Mouse (Mus musculus): ENCODE data around the gene Timm8a2. TPM values are rescaled to one million over a fixed set of nuclear protein-coding genes. Genes with fewer than 3 reads are reported as not detected.

Timm8a2 gene
- polyA plus RNA-seq, 1 experiment from 2014 or later = not detected

GRCm38 (mm10) chr14:122041413-122041825 is 6.9 kb downstream of the Timm8a2 start:
- no peak overlapping the region for H3K4me2 ChIP-seq (replicated peaks)
- no peaks in the 10 kb centered on the region for H3K9me3 ChIP-seq
- no peak overlapping the region for H3K4me3 ChIP-seq (replicated peaks)
- WGBS = 84% methylated on average over 3 of the region's 3 CpGs
- no peak overlapping the region for H3K9ac ChIP-seq (replicated peaks)
- ATAC-seq = no peak
- no peaks in the 10 kb centered on the region for H3K27me3 ChIP-seq
- no peaks in the 10 kb centered on the region for H3K36me3 ChIP-seq
- no peaks in the 10 kb centered on the region for H3K4me1 ChIP-seq (replicated peaks)
- no peak overlapping the region for H3K27ac ChIP-seq

GRCm38 (mm10) chr14:122042142-122042694 is 7.7 kb downstream of the Timm8a2 start:
- H3K36me3 ChIP-seq = no peaks in the 10 kb centered on the region
- no peak overlapping the region for H3K27ac ChIP-seq
- H3K27me3 ChIP-seq = no peaks in the 10 kb centered on the region
- H3K9me3 ChIP-seq = no peaks in the 10 kb centered on the region
- no peak overlapping the region for H3K4me2 ChIP-seq (replicated peaks)
- H3K4me1 ChIP-seq (replicated peaks) = no peaks in the 10 kb centered on the region
- no peak overlapping the region for H3K9ac ChIP-seq (replicated peaks)
- no peak overlapping the region for H3K4me3 ChIP-seq (replicated peaks)
- no peak for ATAC-seq
- WGBS = 87% methylated on average over 8 of the region's 8 CpGs

GRCm38 (mm10) chr14:122047784-122048183 is 13.3 kb downstream of the Timm8a2 start:
- H3K4me2 ChIP-seq (replicated peaks) = no peak overlapping the region
- no peak overlapping the region for H3K4me3 ChIP-seq (replicated peaks)
- no peak overlapping the region for H3K27ac ChIP-seq
- no peaks in the 10 kb centered on the region for H3K9me3 ChIP-seq
- H3K9ac ChIP-seq (replicated peaks) = no peak overlapping the region
- 93% methylated on average over 8 of the region's 8 CpGs for WGBS
- ATAC-seq = no peak
- no peaks in the 10 kb centered on the region for H3K4me1 ChIP-seq (replicated peaks)
- no peaks in the 10 kb centered on the region for H3K36me3 ChIP-seq
- H3K27me3 ChIP-seq = no peaks in the 10 kb centered on the region

- WGBS = 86% methylated on average over 9 of the region's 9 CpGs
- no peaks in the 10 kb centered on the region for H3K27me3 ChIP-seq
- no peak overlapping the region for H3K9ac ChIP-seq (replicated peaks)
- ATAC-seq = no peak
- no peak overlapping the region for H3K4me3 ChIP-seq (replicated peaks)
- no peaks in the 10 kb centered on the region for H3K4me1 ChIP-seq (replicated peaks)
- no peak overlapping the region for H3K4me2 ChIP-seq (replicated peaks)
- no peak overlapping the region for H3K27ac ChIP-seq
- H3K9me3 ChIP-seq = no peaks in the 10 kb centered on the region
- H3K36me3 ChIP-seq = no peaks in the 10 kb centered on the region
These were observed 14.3 kb downstream of the Timm8a2 start for GRCm38 (mm10) chr14:122048816-122049215.

- no peak overlapping the region for H3K27ac ChIP-seq
- no peak overlapping the region for H3K9ac ChIP-seq (replicated peaks)
- H3K4me2 ChIP-seq (replicated peaks) = no peak overlapping the region
- no peaks in the 10 kb centered on the region for H3K36me3 ChIP-seq
- no peaks in the 10 kb centered on the region for H3K9me3 ChIP-seq
- no peak overlapping the region for H3K4me3 ChIP-seq (replicated peaks)
- no peaks in the 10 kb centered on the region for H3K4me1 ChIP-seq (replicated peaks)
- no peaks in the 10 kb centered on the region for H3K27me3 ChIP-seq
- WGBS = 88% methylated on average over 9 of the region's 9 CpGs
- ATAC-seq = no peak
These were observed 18.6 kb downstream of the Timm8a2 start for GRCm38 (mm10) chr14:122052896-122053635.

- Histone ChIP-seq H3K9ac (replicated peaks) (no peak overlapping the region), H3K9me3 (no peaks in the 10 kb centered on the region), H3K4me2 (replicated peaks) (no peak overlapping the region), H3K27ac (no peak overlapping the region), H3K4me1 (replicated peaks) (no peaks in the 10 kb centered on the region), H3K27me3 (no peaks in the 10 kb centered on the region), H3K36me3 (no peaks in the 10 kb centered on the region), H3K4me3 (replicated peaks) (no peak overlapping the region)
- no peak for ATAC-seq
- WGBS = 84% methylated on average over 6 of the region's 6 CpGs
These were observed 22.4 kb downstream of the Timm8a2 start for GRCm38 (mm10) chr14:122056871-122057270.

GRCm38 (mm10) chr14:122057941-122058346 is 23.5 kb downstream of the Timm8a2 start:
- no peaks in the 10 kb centered on the region for H3K27me3 ChIP-seq
- H3K4me2 ChIP-seq (replicated peaks) = no peak overlapping the region
- 49% methylated on average over 2 of the region's 2 CpGs for WGBS
- no peak overlapping the region for H3K27ac ChIP-seq
- H3K4me1 ChIP-seq (replicated peaks) = no peaks in the 10 kb centered on the region
- H3K36me3 ChIP-seq = no peaks in the 10 kb centered on the region
- H3K9ac ChIP-seq (replicated peaks) = no peak overlapping the region
- no peak overlapping the region for H3K4me3 ChIP-seq (replicated peaks)
- ATAC-seq = no peak
- H3K9me3 ChIP-seq = no peaks in the 10 kb centered on the region

- WGBS = 11% methylated on average over 3 of the region's 3 CpGs
- Histone ChIP-seq H3K4me1 (replicated peaks) (no peaks in the 10 kb centered on the region), H3K9me3 (no peaks in the 10 kb centered on the region), H3K27me3 (no peaks in the 10 kb centered on the region), H3K4me2 (replicated peaks) (no peak overlapping the region), H3K4me3 (replicated peaks) (no peak overlapping the region), H3K9ac (replicated peaks) (no peak overlapping the region), H3K27ac (no peak overlapping the region), H3K36me3 (no peaks in the 10 kb centered on the region)
- ATAC-seq = peak; percentile 56; the same call in 1 of the 2 replicates
These were observed 26.2 kb downstream of the Timm8a2 start for GRCm38 (mm10) chr14:122060642-122061041.

- H3K27me3 ChIP-seq = no peaks in the 10 kb centered on the region
- H3K36me3 ChIP-seq = no peaks in the 10 kb centered on the region
- no peak for ATAC-seq
- H3K4me3 ChIP-seq (replicated peaks) = no peak overlapping the region
- H3K4me1 ChIP-seq (replicated peaks) = no peaks in the 10 kb centered on the region
- no peak overlapping the region for H3K27ac ChIP-seq
- WGBS = 91% methylated on average over 6 of the region's 6 CpGs
- no peak overlapping the region for H3K4me2 ChIP-seq (replicated peaks)
- no peak overlapping the region for H3K9ac ChIP-seq (replicated peaks)
- no peaks in the 10 kb centered on the region for H3K9me3 ChIP-seq
These were observed 26.9 kb downstream of the Timm8a2 start for GRCm38 (mm10) chr14:122061376-122061775.

- H3K36me3 ChIP-seq = no peaks in the 10 kb centered on the region
- no peaks in the 10 kb centered on the region for H3K27me3 ChIP-seq
- no peak for ATAC-seq
- no peak overlapping the region for H3K4me3 ChIP-seq (replicated peaks)
- no peak overlapping the region for H3K9ac ChIP-seq (replicated peaks)
- no peak overlapping the region for H3K27ac ChIP-seq
- no peak overlapping the region for H3K4me2 ChIP-seq (replicated peaks)
- no peaks in the 10 kb centered on the region for H3K9me3 ChIP-seq
- H3K4me1 ChIP-seq (replicated peaks) = no peaks in the 10 kb centered on the region
- 87% methylated on average over 10 of the region's 10 CpGs for WGBS
These were observed 28.1 kb downstream of the Timm8a2 start for GRCm38 (mm10) chr14:122062411-122063090.

GRCm38 (mm10) chr14:122063599-122063998 is 29.1 kb downstream of the Timm8a2 start:
- H3K27me3 ChIP-seq = no peaks in the 10 kb centered on the region
- H3K4me1 ChIP-seq (replicated peaks) = no peaks in the 10 kb centered on the region
- WGBS = 82% methylated on average over 5 of the region's 5 CpGs
- no peaks in the 10 kb centered on the region for H3K9me3 ChIP-seq
- H3K4me3 ChIP-seq (replicated peaks) = no peak overlapping the region
- H3K9ac ChIP-seq (replicated peaks) = no peak overlapping the region
- no peak overlapping the region for H3K4me2 ChIP-seq (replicated peaks)
- no peak for ATAC-seq
- no peaks in the 10 kb centered on the region for H3K36me3 ChIP-seq
- no peak overlapping the region for H3K27ac ChIP-seq

GRCm38 (mm10) chr14:122064519-122064918 is 30.0 kb downstream of the Timm8a2 start:
- Histone ChIP-seq H3K9me3 (no peaks in the 10 kb centered on the region), H3K4me2 (replicated peaks) (no peak overlapping the region), H3K27me3 (no peaks in the 10 kb centered on the region), H3K27ac (no peak overlapping the region), H3K36me3 (no peaks in the 10 kb centered on the region), H3K4me1 (replicated peaks) (no peaks in the 10 kb centered on the region), H3K9ac (replicated peaks) (no peak overlapping the region), H3K4me3 (replicated peaks) (no peak overlapping the region)
- no peak for ATAC-seq
- 10% methylated on average over 2 of the region's 2 CpGs for WGBS

Measured in midbrain, embryonic 13.5 days (tissue).